Mouse (Mus musculus): ENCODE results near the gene Slc43a3. TPM values are rescaled to one million over a fixed set of nuclear protein-coding genes. Genes with fewer than 3 reads are reported as not detected.

Gene Slc43a3
- polyA plus RNA-seq, 1 experiment from 2014 or later = not detected

- DNase-seq (ENCODE audit: low read depth, low spot score) (no peak), ATAC-seq (no peak)
- POLR2A ChIA-PET = no interaction called here
- CTCF ChIA-PET = no interaction called here
- TF ChIP-seq CTCF (IDR thresholded peaks at IDR 0.05) = no peak
- in situ Hi-C loops (cut with MboI; ENCODE audit: low pct_unique_long_range_greater_than_20kb) = no loop called here
- H3K27me3 ChIP-seq = peaks cover 7% of the 10 kb centered on the region
These were observed 2.0 kb downstream of the Slc43a3 start for GRCm38 (mm10) chr2:84938249-84938946.

DNA sequence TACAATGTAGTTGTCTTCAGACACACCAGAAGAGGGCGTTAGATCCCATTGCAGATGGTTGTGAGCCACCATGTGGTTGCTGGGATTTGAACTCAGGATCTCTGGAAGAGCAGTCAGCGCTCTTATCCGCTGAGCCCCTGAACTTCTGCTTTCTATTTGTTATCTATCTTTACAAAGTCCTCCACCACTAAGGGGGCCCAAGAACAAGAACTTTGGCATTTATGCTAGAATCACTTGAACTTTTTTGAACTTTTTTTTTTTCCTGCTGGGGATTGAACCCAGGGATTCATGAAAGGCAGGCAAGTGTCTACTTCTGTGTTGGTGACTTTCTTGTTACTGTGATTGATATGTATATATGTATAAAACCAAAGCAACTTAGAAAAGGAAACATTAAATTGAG lies 2.9 kb downstream of the Slc43a3 start:
- in situ Hi-C loops (cut with MboI; ENCODE audit: low pct_unique_long_range_greater_than_20kb) = no loop called here
- peaks cover 6% of the 10 kb centered on the region for H3K27me3 ChIP-seq
- CTCF ChIA-PET = no interaction called here
- POLR2A ChIA-PET = no interaction called here
- no peak for DNase-seq (ENCODE audit: low read depth, low spot score)
- no peak for ATAC-seq
- no peak for TF ChIP-seq CTCF (IDR thresholded peaks at IDR 0.05)

GRCm38 (mm10) chr2:84939711-84940110 lies 3.3 kb downstream of the Slc43a3 start:
- POLR2A ChIA-PET = no interaction called here
- TF ChIP-seq CTCF (IDR thresholded peaks at IDR 0.05) = no peak
- in situ Hi-C loops (cut with MboI; ENCODE audit: low pct_unique_long_range_greater_than_20kb) = no loop called here
- peaks cover 2% of the 10 kb centered on the region for H3K27me3 ChIP-seq
- ATAC-seq = no peak
- CTCF ChIA-PET = no interaction called here
- no peak for DNase-seq (ENCODE audit: low read depth, low spot score)

GRCm38 (mm10) chr2:84941332-84941731 lies 5.0 kb downstream of the Slc43a3 start:
- ChIA-PET CTCF (interaction anchor here (1.0 to 1.1 kb wide), 2 partner anchors 10 to 15 kb away, joined by 3 read pairs; no protein-coding TSS in a partner anchor), POLR2A (no interaction called here)
- ATAC-seq (no peak), DNase-seq (ENCODE audit: low read depth, low spot score) (no peak)
- TF ChIP-seq CTCF (IDR thresholded peaks at IDR 0.05) = no peak
- in situ Hi-C loops (cut with MboI; ENCODE audit: low pct_unique_long_range_greater_than_20kb) = no loop called here
- no peaks in the 10 kb centered on the region for H3K27me3 ChIP-seq

DNA sequence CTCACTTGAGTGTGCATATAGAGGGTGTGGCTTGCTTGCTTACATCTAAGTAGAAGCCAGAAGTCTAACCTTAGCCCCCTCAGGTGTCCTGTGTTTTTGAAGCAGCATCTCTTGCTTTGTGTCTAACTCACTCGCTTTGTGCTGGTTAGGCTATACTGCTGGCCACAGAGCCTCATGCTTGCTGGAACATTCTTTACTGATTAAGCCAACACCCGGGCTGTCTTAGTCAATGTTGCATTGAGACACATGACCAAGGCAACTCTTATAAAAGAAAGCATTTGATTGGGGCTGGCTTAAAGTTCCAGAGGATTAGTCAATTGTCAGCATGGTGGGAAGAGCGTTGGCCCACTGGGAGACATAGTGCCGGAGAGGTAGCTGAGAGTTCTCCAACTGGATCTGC lies 5.4 kb downstream of the Slc43a3 start:
- POLR2A ChIA-PET = no interaction called here
- H3K27me3 ChIP-seq = no peaks in the 10 kb centered on the region
- DNase-seq (ENCODE audit: low read depth, low spot score) (no peak), ATAC-seq (no peak)
- TF ChIP-seq CTCF (IDR thresholded peaks at IDR 0.05) = no peak
- CTCF ChIA-PET = interaction anchor here (1.1 kb wide), 1 partner anchor 15 kb away, joined by 3 read pairs; no protein-coding TSS in a partner anchor
- in situ Hi-C loops (cut with MboI; ENCODE audit: low pct_unique_long_range_greater_than_20kb) = no loop called here

GRCm38 (mm10) chr2:84947154-84947771 lies 10.9 kb downstream of the Slc43a3 start:
- no peak for TF ChIP-seq CTCF (IDR thresholded peaks at IDR 0.05)
- H3K27me3 ChIP-seq = no peaks in the 10 kb centered on the region
- DNase-seq (ENCODE audit: low read depth, low spot score) = no peak
- POLR2A ChIA-PET = no interaction called here
- no peak for ATAC-seq
- CTCF ChIA-PET = interaction anchor here (1.0 kb wide), 1 partner anchor 9 kb away, joined by 3 read pairs; no protein-coding TSS in a partner anchor
- in situ Hi-C loops (cut with MboI; ENCODE audit: low pct_unique_long_range_greater_than_20kb) = no loop called here

DNA sequence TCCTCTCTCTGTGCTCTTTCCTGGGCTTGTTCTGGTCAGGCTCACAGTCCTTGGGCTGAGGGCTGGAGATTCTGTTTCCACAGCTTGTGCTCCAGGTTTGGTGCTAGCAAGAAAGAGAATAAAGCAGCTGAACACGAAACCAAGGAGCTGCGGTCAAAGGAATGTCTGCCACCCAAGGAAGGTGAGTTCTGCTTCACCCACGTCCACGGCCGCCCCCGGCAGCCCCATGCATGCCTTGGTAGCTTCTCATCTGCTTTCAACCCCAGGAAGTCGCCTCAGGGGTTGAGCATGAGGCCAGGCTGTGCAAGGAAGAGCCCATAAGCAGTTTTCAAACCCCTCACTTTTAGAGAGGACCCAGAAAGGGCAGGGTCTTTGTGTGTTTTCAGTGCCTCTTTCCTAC lies 11.9 kb downstream of the Slc43a3 start:
- no peak for DNase-seq (ENCODE audit: low read depth, low spot score)
- TF ChIP-seq CTCF (IDR thresholded peaks at IDR 0.05) = no peak
- H3K27me3 ChIP-seq = no peaks in the 10 kb centered on the region
- in situ Hi-C loops (cut with MboI; ENCODE audit: low pct_unique_long_range_greater_than_20kb) = no loop called here
- no peak for ATAC-seq
- CTCF ChIA-PET = interaction anchor here (0.9 kb wide), 1 partner anchor 16 kb away, joined by 4 read pairs; no protein-coding TSS in a partner anchor
- POLR2A ChIA-PET = no interaction called here

GRCm38 (mm10) chr2:84948721-84949120 lies 12.3 kb downstream of the Slc43a3 start:
- TF ChIP-seq CTCF (IDR thresholded peaks at IDR 0.05) = no peak
- in situ Hi-C loops (cut with MboI; ENCODE audit: low pct_unique_long_range_greater_than_20kb) = no loop called here

DNA sequence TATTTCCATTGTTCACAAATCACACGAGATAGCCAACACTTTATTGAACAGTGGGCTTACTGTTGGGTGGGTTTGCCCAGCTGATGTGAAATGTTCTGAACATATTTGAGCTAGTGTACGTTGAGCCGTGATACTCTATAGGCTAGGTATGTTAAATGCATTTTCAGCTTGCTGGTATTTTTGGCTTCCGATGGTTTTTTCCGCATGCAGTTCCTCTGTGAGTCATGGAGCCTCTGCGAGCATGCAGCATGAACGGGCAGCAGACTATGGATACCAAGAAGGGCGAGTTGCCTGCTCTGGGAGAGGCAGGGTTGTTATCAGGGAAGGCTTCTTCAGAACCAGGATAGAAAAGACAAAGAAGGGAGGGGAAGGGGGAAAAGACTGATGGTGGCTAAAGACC lies 14.6 kb downstream of the Slc43a3 start:
- CTCF ChIA-PET = interaction anchor here (1.5 kb wide), 1 partner anchor 10 kb away, joined by 3 read pairs; no protein-coding TSS in a partner anchor
- ATAC-seq (no peak), DNase-seq (ENCODE audit: low read depth, low spot score) (no peak)
- no peak for TF ChIP-seq CTCF (IDR thresholded peaks at IDR 0.05)
- H3K27me3 ChIP-seq = no peaks in the 10 kb centered on the region
- in situ Hi-C loops (cut with MboI; ENCODE audit: low pct_unique_long_range_greater_than_20kb) = no loop called here
- POLR2A ChIA-PET = no interaction called here

More at GRCm38 (mm10) chr2:84948721-84949120, 12.3 kb downstream of the Slc43a3 start:
- DNase-seq (ENCODE audit: low read depth, low spot score) (no peak), ATAC-seq (no peak)
- no peaks in the 10 kb centered on the region for H3K27me3 ChIP-seq
- CTCF ChIA-PET = interaction anchor here (0.9 kb wide), 1 partner anchor 16 kb away, joined by 4 read pairs; no protein-coding TSS in a partner anchor
- POLR2A ChIA-PET = no interaction called here

- CTCF ChIA-PET = interaction anchor here (1.5 kb wide), 1 partner anchor 11 kb away, joined by 3 read pairs; no protein-coding TSS in a partner anchor
- ATAC-seq = no peak
- DNase-seq (ENCODE audit: low read depth, low spot score) = no peak
- TF ChIP-seq CTCF (IDR thresholded peaks at IDR 0.05) = no peak
- in situ Hi-C loops (cut with MboI; ENCODE audit: low pct_unique_long_range_greater_than_20kb) = no loop called here
- POLR2A ChIA-PET = no interaction called here
- no peaks in the 10 kb centered on the region for H3K27me3 ChIP-seq
These were observed 15.9 kb downstream of the Slc43a3 start for GRCm38 (mm10) chr2:84952251-84952650.

DNA sequence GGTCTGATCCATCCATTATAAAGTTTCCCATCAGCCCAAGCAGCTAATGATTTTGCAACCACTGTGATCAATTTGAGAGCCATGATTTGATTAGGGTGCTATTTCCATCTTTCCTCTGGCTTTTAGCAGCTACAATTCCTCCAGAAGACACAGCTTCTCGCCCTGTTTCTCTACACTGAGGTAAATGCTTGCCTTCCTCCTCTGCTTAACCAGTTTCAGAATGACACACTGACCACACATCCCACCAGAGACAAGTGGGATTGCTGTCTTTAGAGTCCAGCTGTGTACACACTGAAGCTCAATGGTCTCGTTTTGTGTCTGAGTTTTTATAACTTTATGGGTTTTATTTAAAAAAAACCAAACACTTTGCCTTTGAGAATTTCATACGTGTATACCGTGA lies 16.3 kb downstream of the Slc43a3 start:
- TF ChIP-seq CTCF (IDR thresholded peaks at IDR 0.05) = no peak
- POLR2A ChIA-PET = no interaction called here
- DNase-seq (ENCODE audit: low read depth, low spot score) = no peak
- no peak for ATAC-seq
- in situ Hi-C loops (cut with MboI; ENCODE audit: low pct_unique_long_range_greater_than_20kb) = no loop called here
- no peaks in the 10 kb centered on the region for H3K27me3 ChIP-seq
- CTCF ChIA-PET = interaction anchor here (1.5 kb wide), 1 partner anchor 12 kb away, joined by 3 read pairs; no protein-coding TSS in a partner anchor
